Comparison of ENCODE assay signal across 9 mouse cellular contexts in the genomic region with DNA sequence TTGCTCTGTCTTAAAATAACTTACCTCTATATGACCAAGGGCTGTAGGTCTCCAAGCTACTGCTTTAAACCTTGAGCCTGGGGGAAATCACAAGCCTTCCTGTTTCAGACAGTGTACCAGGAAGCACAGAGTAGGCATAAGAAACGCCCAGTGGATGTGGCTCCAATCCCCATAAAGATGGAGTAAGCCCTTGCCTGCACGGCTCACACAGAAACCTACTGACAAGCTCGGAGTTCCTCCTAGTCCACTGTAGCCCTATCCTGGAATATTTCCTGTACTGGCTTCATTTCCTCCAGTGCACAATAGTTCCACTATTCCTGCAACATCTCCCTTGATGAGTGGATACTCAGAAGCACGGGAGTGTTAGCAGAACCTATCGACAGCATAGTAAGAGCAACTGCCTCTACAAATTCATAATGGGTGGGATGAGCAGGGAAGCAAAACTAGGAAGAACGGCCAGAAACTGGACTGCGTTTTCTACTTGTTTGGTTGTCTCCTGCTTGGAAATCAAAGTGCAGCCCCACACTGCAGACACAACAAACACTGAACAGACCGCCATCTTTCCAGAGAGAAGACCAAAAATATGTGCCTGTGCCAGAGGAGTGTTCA. TPM values are rescaled to one million over a fixed set of nuclear protein-coding genes. Genes with fewer than 3 reads are reported as not detected.
DNase-seq lines count a peak whose midpoint lies in the region; ATAC-seq and TF ChIP-seq lines count a peak whose summit lies in the region.
"Had no signal": no experiment of that assay in that cellular context is flagged by ENCODE, and none has a peak within 500 bp of the region (broad histone marks: within the 10 kb centered on the region; RNA-seq: fewer than 3 reads in every experiment).

No protein-coding gene starts in this region.

- TF ChIP-seq CTCF in kidney, postnatal 0 days (IDR thresholded peaks at IDR 0.05; ENCODE audit: low read depth): no peak

- H3K9me3 ChIP-seq in kidney, postnatal 0 days (replicated peaks; ENCODE audit: low read length): no peaks in the 10 kb centered on the region
- no peaks in the 10 kb centered on the region for H3K9me3 ChIP-seq in embryonic facial prominence, embryonic 14.5 days (ENCODE audit: control insufficient read depth, low read length)
- H3K9me3 ChIP-seq in intestine, embryonic 16.5 days (ENCODE audit: control insufficient read depth, low read length): no peaks in the 10 kb centered on the region
- H3K9me3 ChIP-seq in megakaryocyte, embryonic 14.5 days: no peaks in the 10 kb centered on the region
- H3K9me3 ChIP-seq: midbrain, embryonic 12.5 days had no signal

- WGBS in kidney, postnatal 0 days: 64% methylated on average over 8 of the region's 8 CpGs
- WGBS in embryonic facial prominence, embryonic 14.5 days: 63% methylated on average over 8 of the region's 8 CpGs
- WGBS in intestine, embryonic 16.5 days: 63% methylated on average over 8 of the region's 8 CpGs

- H3K27ac ChIP-seq in kidney, postnatal 0 days: peak overlapping the region; percentile 63
- H3K27ac ChIP-seq in embryonic facial prominence, embryonic 14.5 days (replicated peaks; ENCODE audit: low read depth, low read length): peak overlapping the region; percentile 83
- H3K27ac ChIP-seq in intestine, embryonic 16.5 days (ENCODE audit: low read length): peak overlapping the region; percentile 3; the same call in 1 of the 2 replicates
- H3K27ac ChIP-seq: hindbrain, embryonic 14.5 days; midbrain, embryonic 12.5 days had no signal

- H3K4me2 ChIP-seq in kidney, postnatal 0 days (ENCODE audit: low read length): peak overlapping the region; percentile 24; the same call in 1 of the 2 replicates
- peak overlapping the region; percentile 30 for H3K4me2 ChIP-seq in embryonic facial prominence, embryonic 14.5 days (ENCODE audit: low read depth, low read length)
- H3K4me2 ChIP-seq in intestine, embryonic 16.5 days (ENCODE audit: low read depth, low read length): no peak overlapping the region
- H3K4me2 ChIP-seq: hindbrain, embryonic 14.5 days; midbrain, embryonic 12.5 days had no signal

- H3K36me3 ChIP-seq in kidney, postnatal 0 days (ENCODE audit: insufficient read depth, low read length): no peaks in the 10 kb centered on the region
- peaks cover 23% of the 10 kb centered on the region for H3K36me3 ChIP-seq in embryonic facial prominence, embryonic 14.5 days (ENCODE audit: control insufficient read depth, insufficient read depth, low read length)
- no peaks in the 10 kb centered on the region for H3K36me3 ChIP-seq in intestine, embryonic 16.5 days (ENCODE audit: control insufficient read depth, insufficient read depth, low read length)
- peaks cover 40% of the 10 kb centered on the region for H3K36me3 ChIP-seq in megakaryocyte, embryonic 14.5 days (replicated peaks; ENCODE audit: low read length)

- DNase-seq in kidney, postnatal 0 days (ENCODE audit: low spot score): peak; percentile 24
- DNase-seq in kidney, adult 11 months: no peak
- peak; percentile 21 for DNase-seq in embryonic facial prominence, embryonic 14.5 days (ENCODE audit: low spot score)
- no peak for DNase-seq in urinary bladder, adult 18-20 months (ENCODE audit: low spot score in 2 of 2)

- no peaks in the 10 kb centered on the region for H3K27me3 ChIP-seq in kidney, postnatal 0 days (ENCODE audit: insufficient read depth, low read length)
- H3K27me3 ChIP-seq in embryonic facial prominence, embryonic 14.5 days (replicated peaks; ENCODE audit: control insufficient read depth, insufficient read depth, low read length): no peaks in the 10 kb centered on the region
- no peaks in the 10 kb centered on the region for H3K27me3 ChIP-seq in intestine, embryonic 16.5 days (replicated peaks; ENCODE audit: control insufficient read depth, insufficient read depth, low read length)
- H3K27me3 ChIP-seq in megakaryocyte, embryonic 14.5 days (replicated peaks): no peaks in the 10 kb centered on the region
- H3K27me3 ChIP-seq: midbrain, embryonic 12.5 days had no signal

- H3K4me1 ChIP-seq in kidney, postnatal 0 days (replicated peaks; ENCODE audit: insufficient read depth, low read length): peaks cover 16% of the 10 kb centered on the region
- peaks cover 28% of the 10 kb centered on the region for H3K4me1 ChIP-seq in embryonic facial prominence, embryonic 14.5 days (ENCODE audit: control insufficient read depth, insufficient read depth, low read length)
- peaks cover 15% of the 10 kb centered on the region for H3K4me1 ChIP-seq in intestine, embryonic 16.5 days (ENCODE audit: control insufficient read depth, insufficient read depth, low read length)
- peaks cover 70% of the 10 kb centered on the region for H3K4me1 ChIP-seq in megakaryocyte, embryonic 14.5 days

- H3K4me3 ChIP-seq in kidney, postnatal 0 days (replicated peaks; ENCODE audit: low read depth, low read length): no peak overlapping the region
- no peak overlapping the region for H3K4me3 ChIP-seq in embryonic facial prominence, embryonic 14.5 days (ENCODE audit: low read depth, low read length)
- H3K4me3 ChIP-seq in intestine, embryonic 16.5 days (ENCODE audit: low read length): no peak overlapping the region
- peak overlapping the region; percentile 82 for H3K4me3 ChIP-seq in megakaryocyte, embryonic 14.5 days (replicated peaks)
- H3K4me3 ChIP-seq: midbrain, embryonic 12.5 days had no signal

- no peak overlapping the region for H3K9ac ChIP-seq in kidney, postnatal 0 days (ENCODE audit: low read depth, low read length)
- no peak overlapping the region for H3K9ac ChIP-seq in embryonic facial prominence, embryonic 14.5 days (ENCODE audit: low read depth, low read length)
- no peak overlapping the region for H3K9ac ChIP-seq in intestine, embryonic 16.5 days (ENCODE audit: low read depth, low read length)
- H3K9ac ChIP-seq: hindbrain, embryonic 14.5 days; midbrain, embryonic 12.5 days had no signal

- ATAC-seq in kidney, postnatal 0 days (replicated peaks; ENCODE audit: low FRiP score, low read depth): no peak; the same call in 1 of the 2 replicates
- 0 out of 2 replicates have a peak, but pooled peaks have one; percentile 12 for ATAC-seq in embryonic facial prominence, embryonic 14.5 days (ENCODE audit: low read depth)
- peak; percentile 41 for ATAC-seq in intestine, embryonic 16.5 days
- no peak for ATAC-seq in monocyte, adult 5-6 weeks (replicated peaks; ENCODE audit: insufficient number of reproducible peaks, low FRiP score, low TSS enrichment, poor library complexity, severe bottlenecking)

RNA-seq across cellular contexts. Expression of a gene that starts 7.0 kb away (rescaled TPM):
- 6.5 and 9.0 TPM in 2 replicates for polyA plus RNA-seq in kidney, postnatal 0 days (2015; fragmentation: Nextera tagmentation; extraction: Ambion mirVana)
- polyA plus RNA-seq in embryonic facial prominence, embryonic 14.5 days (2014; fragmentation: Nextera tagmentation; extraction: Ambion mirVana): 10.6 and 10.7 TPM in 2 replicates
- polyA plus RNA-seq in intestine, embryonic 16.5 days (2015; fragmentation: Nextera tagmentation; extraction: Ambion mirVana): 2.3 TPM in 2 replicates
- polyA plus RNA-seq in megakaryocyte, embryonic 14.5 days (2012; ENCODE audit: insufficient read depth, low replicate concordance): 9.0 and 12.7 TPM in 2 replicates
- total RNA-seq in monocyte, adult 5-6 weeks (2017): 21.5 to 25.7 TPM (median 23.9 TPM) in 3 replicates

Comparison
In these comparisons a context has a peak if more than half of its experiments do, and no peak if none do; other contexts are left out.
1. DNase-seq: peak in kidney, postnatal 0 days (single experiment) and embryonic facial prominence, embryonic 14.5 days (single experiment); none in kidney, adult 11 months (single experiment) and urinary bladder, adult 18-20 months (0 of 2).
2. ATAC-seq: peak in embryonic facial prominence, embryonic 14.5 days (single experiment) and intestine, embryonic 16.5 days (single experiment); none in kidney, postnatal 0 days (single experiment) and monocyte, adult 5-6 weeks (single experiment).
3. H3K27ac ChIP-seq: peak in every context shown above with its lines; median percentile 83 in embryonic facial prominence, embryonic 14.5 days; 63 in kidney, postnatal 0 days; 3 in intestine, embryonic 16.5 days.